Mouse (Mus musculus): ENCODE results near the gene Smim27. TPM values are rescaled to one million over a fixed set of nuclear protein-coding genes. Genes with fewer than 3 reads are reported as not detected.

Smim27 gene
- polyA plus RNA-seq, 1 experiment: 6.8 TPM

DNA sequence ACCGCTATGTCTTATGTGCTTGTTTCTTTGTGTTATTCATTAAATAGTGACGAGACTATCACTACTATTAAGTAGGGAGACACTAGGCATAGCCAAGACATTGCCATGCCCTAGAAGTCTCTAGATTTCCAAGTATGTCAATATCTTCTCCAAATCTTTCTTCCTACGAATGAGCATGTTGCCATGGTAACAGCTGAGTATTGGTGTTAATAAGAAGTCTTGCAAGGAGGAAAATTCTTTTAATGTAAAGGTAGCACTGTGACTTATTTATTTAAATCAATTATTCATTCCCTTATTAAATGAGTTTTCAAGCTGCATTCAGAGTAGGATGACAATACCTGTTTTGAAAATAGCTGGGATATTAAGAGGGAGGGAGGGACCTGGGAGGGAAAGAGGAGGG is 48.0 kb downstream of the Smim27 start:
- H3K27ac ChIP-seq (ENCODE audit: insufficient read depth, low read length): no peak overlapping the region
- TF ChIP-seq POLR2A (IDR thresholded peaks at IDR 0.05; ENCODE audit: extremely low read depth, insufficient read depth, low read length): no peak
- H3K4me3 ChIP-seq (ENCODE audit: insufficient read depth, low read length): no peak overlapping the region
- H3K4me1 ChIP-seq (ENCODE audit: control insufficient read depth, insufficient read depth, low read length): no peaks in the 10 kb centered on the region

Other genes with a start within 250 kb of the Smim27 start
- 27.0 and 28.7 TPM in 2 replicates for gene Aco1, start 126.5 kb upstream of the Smim27 start, polyA plus RNA-seq (2012; rRNA removed)
- 4.6 and 5.3 TPM in 2 replicates for gene Ddx58, start 29.8 kb upstream of the Smim27 start, polyA plus RNA-seq (2012; rRNA removed)
- 10.1 and 10.7 TPM in 2 replicates for gene Topors, start 271 bp downstream of the Smim27 start, polyA plus RNA-seq (2012; rRNA removed)
- gene Ndufb6, start 9.8 kb downstream of the Smim27 start, polyA plus RNA-seq (2012; rRNA removed): 163 and 168 TPM in 2 replicates
- 10.9 and 12.9 TPM in 2 replicates for gene Tmem215, start 202.6 kb downstream of the Smim27 start, polyA plus RNA-seq (2012; rRNA removed)

Data from cortical plate, adult 2 months (tissue).